Comparison of ENCODE assay signal across 21 mouse cellular contexts in genomic region chr17:86034641-86035040, GRCm38 (mm10).
A peak's percentile ranks its signal among the peaks of the same experiment; 100 is the strongest.
DNase-seq lines count a peak whose midpoint lies in the region; ATAC-seq and TF ChIP-seq lines count a peak whose summit lies in the region.
"Had no signal": no experiment of that assay in that cellular context is flagged by ENCODE, and none has a peak within 500 bp of the region (broad histone marks: within the 10 kb centered on the region; RNA-seq: fewer than 3 reads in every experiment).

No protein-coding gene starts in this region.

- no peak for TF ChIP-seq POLR2A in kidney, adult 2 months (IDR thresholded peaks at IDR 0.05; ENCODE audit: low read depth, low read length)

- no peaks in the 10 kb centered on the region for H3K27me3 ChIP-seq in kidney, adult 2 months (replicated peaks; ENCODE audit: control insufficient read depth, insufficient read depth, low read length)
- H3K27me3 ChIP-seq in kidney, embryonic 15.5 days: no peaks in the 10 kb centered on the region
- H3K27me3 ChIP-seq in embryonic facial prominence, embryonic 10.5 days (replicated peaks; ENCODE audit: low read depth, poor library complexity, severe bottlenecking): no peaks in the 10 kb centered on the region
- H3K27me3 ChIP-seq in hindbrain, embryonic 16.5 days (replicated peaks; ENCODE audit: control insufficient read depth, insufficient read depth, low read length): no peaks in the 10 kb centered on the region
- H3K27me3 ChIP-seq: hindbrain, embryonic 15.5 days; intestine, embryonic 15.5 days; neural tube, embryonic 15.5 days had no signal

- intact Hi-C loops in gastrocnemius, postnatal 14 days (cut with DNase I; ENCODE audit: low total_unique reads): no loop called here

- WGBS in kidney, adult 2 months: 50% methylated on average over 6 of the region's 6 CpGs
- WGBS in kidney, embryonic 15.5 days: 77% methylated on average over 6 of the region's 6 CpGs
- 65% methylated on average over 6 of the region's 6 CpGs for WGBS in embryonic facial prominence, embryonic 10.5 days
- 87% methylated on average over 6 of the region's 6 CpGs for WGBS in hindbrain, embryonic 16.5 days

- no peaks in the 10 kb centered on the region for H3K36me3 ChIP-seq in kidney, adult 2 months (ENCODE audit: control insufficient read depth, insufficient read depth, low read length)
- no peaks in the 10 kb centered on the region for H3K36me3 ChIP-seq in kidney, embryonic 15.5 days
- no peaks in the 10 kb centered on the region for H3K36me3 ChIP-seq in embryonic facial prominence, embryonic 10.5 days (replicated peaks)
- no peaks in the 10 kb centered on the region for H3K36me3 ChIP-seq in hindbrain, embryonic 16.5 days (ENCODE audit: control insufficient read depth, insufficient read depth, low read length)
- H3K36me3 ChIP-seq: heart, embryonic 10.5 days; hindbrain, embryonic 15.5 days; intestine, embryonic 15.5 days; neural tube, embryonic 15.5 days had no signal

- TF ChIP-seq CTCF in kidney, adult 2 months (conservative IDR thresholded peaks at IDR 0.05; ENCODE audit: insufficient read depth, insufficient read length, low read depth, low read length): no peak

- H3K4me2 ChIP-seq in kidney, embryonic 15.5 days: no peak overlapping the region
- no peak overlapping the region for H3K4me2 ChIP-seq in hindbrain, embryonic 16.5 days (ENCODE audit: low read length)
- H3K4me2 ChIP-seq: hindbrain, embryonic 15.5 days; intestine, embryonic 15.5 days; lung, embryonic 14.5 days; neural tube, embryonic 15.5 days had no signal

- DNase-seq in gastrocnemius, adult 18-20 months (ENCODE audit: low spot score): peak; percentile 10
- DNase-seq in gastrocnemius, postnatal 14 days: no peak
- peak; percentile 57 for DNase-seq in kidney, adult 2 months
- no peak for DNase-seq in embryonic facial prominence, embryonic 10.5 days (ENCODE audit: low spot score)
- peak; percentile 21 to 51 for DNase-seq in kidney, postnatal 25 days
- DNase-seq: adrenal gland, postnatal 25 days; cerebellum, adult 11 months; cerebellum, adult 9-11 months; lung, embryonic 14.5 days; right cerebral cortex, adult 18-20 months; thymus, adult 18-20 months; thymus, postnatal 36 days had no signal

- no peak overlapping the region for H3K4me3 ChIP-seq in kidney, adult 2 months (ENCODE audit: insufficient read depth, low read depth, low read length)
- H3K4me3 ChIP-seq in kidney, embryonic 15.5 days (replicated peaks): no peak overlapping the region
- no peak overlapping the region for H3K4me3 ChIP-seq in embryonic facial prominence, embryonic 10.5 days
- no peak overlapping the region for H3K4me3 ChIP-seq in hindbrain, embryonic 16.5 days (ENCODE audit: low read length)
- H3K4me3 ChIP-seq: heart, embryonic 10.5 days; hindbrain, embryonic 15.5 days; intestine, embryonic 15.5 days; neural tube, embryonic 15.5 days had no signal

- ATAC-seq in kidney, embryonic 15.5 days (replicated peaks; ENCODE audit: low FRiP score): no peak
- no peak for ATAC-seq in hindbrain, embryonic 16.5 days
- no peak for ATAC-seq in megakaryocyte-erythroid progenitor cell, adult 5-6 weeks (replicated peaks; ENCODE audit: low FRiP score, low TSS enrichment, poor library complexity, severe bottlenecking)
- ATAC-seq: forebrain, embryonic 14.5 days; intestine, embryonic 15.5 days had no signal

- H3K27ac ChIP-seq in kidney, adult 2 months (ENCODE audit: insufficient read depth, low read depth, low read length): 0 out of 2 replicates have a peak overlapping the region, but pooled peaks have one; percentile 50
- no peak overlapping the region for H3K27ac ChIP-seq in kidney, embryonic 15.5 days
- peak overlapping the region; percentile 71; the same call in 1 of the 2 replicates for H3K27ac ChIP-seq in embryonic facial prominence, embryonic 10.5 days (replicated peaks)
- no peak overlapping the region for H3K27ac ChIP-seq in hindbrain, embryonic 16.5 days (ENCODE audit: low read depth, low read length)
- H3K27ac ChIP-seq: heart, embryonic 10.5 days; hindbrain, embryonic 15.5 days; intestine, embryonic 15.5 days; liver, embryonic 14.5 days; neural tube, embryonic 15.5 days had no signal

- peaks cover 7% of the 10 kb centered on the region; the same call in 1 of the 2 replicates for H3K4me1 ChIP-seq in kidney, adult 2 months (ENCODE audit: control insufficient read depth, insufficient read depth, low read length)
- H3K4me1 ChIP-seq in kidney, embryonic 15.5 days: peaks cover 18% of the 10 kb centered on the region
- H3K4me1 ChIP-seq in embryonic facial prominence, embryonic 10.5 days: peaks cover 82% of the 10 kb centered on the region
- H3K4me1 ChIP-seq in hindbrain, embryonic 16.5 days (ENCODE audit: control insufficient read depth, insufficient read depth, low read depth, low read length): no peaks in the 10 kb centered on the region
- H3K4me1 ChIP-seq: neural tube, embryonic 15.5 days had no signal

- H3K9me3 ChIP-seq in kidney, embryonic 15.5 days (replicated peaks): no peaks in the 10 kb centered on the region
- H3K9me3 ChIP-seq in embryonic facial prominence, embryonic 10.5 days: no peaks in the 10 kb centered on the region
- H3K9me3 ChIP-seq in hindbrain, embryonic 16.5 days (ENCODE audit: control insufficient read depth, low read length): no peaks in the 10 kb centered on the region
- H3K9me3 ChIP-seq: heart, embryonic 10.5 days; hindbrain, embryonic 15.5 days; intestine, embryonic 15.5 days; neural tube, embryonic 15.5 days had no signal

- H3K9ac ChIP-seq in kidney, embryonic 15.5 days: no peak overlapping the region
- no peak overlapping the region for H3K9ac ChIP-seq in hindbrain, embryonic 16.5 days (ENCODE audit: low read depth, low read length)
- H3K9ac ChIP-seq: hindbrain, embryonic 15.5 days; intestine, embryonic 15.5 days; liver, embryonic 14.5 days; lung, embryonic 14.5 days; neural tube, embryonic 15.5 days had no signal

Comparison
In these comparisons a context has a peak if more than half of its experiments do, and no peak if none do; other contexts are left out.
1. DNase-seq: peak in gastrocnemius, adult 18-20 months (single experiment), kidney, adult 2 months (single experiment) and kidney, postnatal 25 days (2 of 2); none in gastrocnemius, postnatal 14 days (single experiment) and embryonic facial prominence, embryonic 10.5 days (single experiment).
2. H3K27ac ChIP-seq: peak in kidney, adult 2 months (single experiment) and embryonic facial prominence, embryonic 10.5 days (single experiment); none in kidney, embryonic 15.5 days (single experiment) and hindbrain, embryonic 16.5 days (single experiment).